Mouse (Mus musculus) liver, embryonic 12.5 days (tissue): ENCODE data around the gene Ptgs1. TPM values are rescaled to one million over a fixed set of nuclear protein-coding genes. Genes with fewer than 3 reads are reported as not detected.

Experiments used
- ATAC-seq: fragments of 200-750 bp; cut with Nextera tagmentation; 2 replicates; pipeline ENCODE4 v1.8.0; 2017; ENCODE audit warnings: moderate number of reproducible peaks, mild to moderate bottlenecking, moderate library complexity
- H3K27ac ChIP-seq: fragments of 300-500 bp; sonication (generic); 2 replicates; pipeline ENCODE4 v1.5.1; 2016; ENCODE audit warnings: mild to moderate bottlenecking
- H3K27me3 ChIP-seq: fragments of 300-500 bp; sonication (generic); replicated peaks from 2 replicates; pipeline ENCODE4 v1.6.1; 2016; ENCODE audit warnings: mild to moderate bottlenecking, moderate library complexity
- H3K36me3 ChIP-seq: fragments of 300-500 bp; sonication (generic); 2 replicates; pipeline ENCODE4 v1.6.1; 2016; ENCODE audit warnings: mild to moderate bottlenecking, moderate library complexity
- H3K4me1 ChIP-seq: fragments of 300-500 bp; sonication (generic); 2 replicates; pipeline ENCODE4 v1.6.1; 2016
- H3K4me2 ChIP-seq: fragments of 300-500 bp; sonication (generic); 2 replicates; pipeline ENCODE4 v1.6.1; 2016; ENCODE audit warnings: mild to moderate bottlenecking, moderate library complexity
- H3K4me3 ChIP-seq: fragments of 300-500 bp; sonication (generic); 2 replicates; pipeline ENCODE4 v1.5.1; 2016; ENCODE audit warnings: mild to moderate bottlenecking, moderate library complexity
- H3K9ac ChIP-seq: fragments of 300-500 bp; sonication (generic); 2 replicates; pipeline ENCODE4 v1.6.1; 2016; ENCODE audit warnings: mild to moderate bottlenecking, moderate library complexity
- H3K9me3 ChIP-seq: fragments of 300-500 bp; sonication (generic); replicated peaks from 2 replicates; pipeline ENCODE4 v1.6.1; 2016; ENCODE audit warnings: mild to moderate bottlenecking, moderate library complexity
- WGBS: fragments of 180-500 bp; shearing (Covaris S2); methylation state at CpG from one replicate; pipeline ENCODE4 v1.1.7; 2016; ENCODE audit not compliant: insufficient replicate concordance; 5-methylcytosine and 5-hydroxymethylcytosine counted together
- polyA plus RNA-seq: library from polyadenylated mRNA; unstranded; fragments of >200 nt; fragmentation: Nextera tagmentation; extraction: Ambion mirVana; gene quantifications from 2 replicates; pipeline ENCODE4 v1.2.1, GENCODE M21; 2016

Gene Ptgs1
- polyA plus RNA-seq, 1 experiment from 2014 or later: 21.4 TPM

- Histone ChIP-seq H3K4me1 (peaks cover 39% of the 10 kb centered on the region), H3K27ac (no peak overlapping the region), H3K36me3 (peaks cover 25% of the 10 kb centered on the region), H3K4me3 (no peak overlapping the region), H3K9ac (no peak overlapping the region), H3K4me2 (no peak overlapping the region), H3K9me3 (no peaks in the 10 kb centered on the region), H3K27me3 (no peaks in the 10 kb centered on the region; the same call in 1 of the 2 replicates)
- WGBS: 54% methylated on average over 5 of the region's 5 CpGs
- ATAC-seq: no peak
These were observed 6.7 kb downstream of the Ptgs1 start for GRCm38 (mm10) chr2:36236889-36237288.

GRCm38 (mm10) chr2:36237557-36237956 is 7.3 kb downstream of the Ptgs1 start:
- H3K4me3 ChIP-seq: no peak overlapping the region
- H3K36me3 ChIP-seq: peaks cover 25% of the 10 kb centered on the region
- H3K4me2 ChIP-seq: no peak overlapping the region
- H3K9me3 ChIP-seq: no peaks in the 10 kb centered on the region
- no peak overlapping the region for H3K27ac ChIP-seq
- H3K27me3 ChIP-seq: no peaks in the 10 kb centered on the region
- peaks cover 39% of the 10 kb centered on the region for H3K4me1 ChIP-seq
- 76% methylated on average over 6 of the region's 6 CpGs for WGBS
- no peak for ATAC-seq
- H3K9ac ChIP-seq: no peak overlapping the region

GRCm38 (mm10) chr2:36238467-36238866 is 8.2 kb downstream of the Ptgs1 start:
- WGBS: 60% methylated on average over 3 of the region's 3 CpGs
- H3K36me3 ChIP-seq: peaks cover 25% of the 10 kb centered on the region
- peaks cover 37% of the 10 kb centered on the region for H3K4me1 ChIP-seq
- ATAC-seq: no peak
- no peak overlapping the region for H3K4me2 ChIP-seq
- no peak overlapping the region for H3K4me3 ChIP-seq
- H3K27me3 ChIP-seq: no peaks in the 10 kb centered on the region
- no peaks in the 10 kb centered on the region for H3K9me3 ChIP-seq
- no peak overlapping the region for H3K27ac ChIP-seq
- no peak overlapping the region for H3K9ac ChIP-seq

GRCm38 (mm10) chr2:36238951-36239350 is 8.7 kb downstream of the Ptgs1 start:
- 68% methylated on average over 2 of the region's 2 CpGs for WGBS
- ATAC-seq: no peak
- no peak overlapping the region for H3K27ac ChIP-seq
- peaks cover 35% of the 10 kb centered on the region for H3K4me1 ChIP-seq
- H3K9ac ChIP-seq: no peak overlapping the region
- peaks cover 25% of the 10 kb centered on the region for H3K36me3 ChIP-seq
- H3K4me2 ChIP-seq: no peak overlapping the region
- no peaks in the 10 kb centered on the region for H3K27me3 ChIP-seq
- H3K9me3 ChIP-seq: no peaks in the 10 kb centered on the region
- no peak overlapping the region for H3K4me3 ChIP-seq

GRCm38 (mm10) chr2:36242514-36242913 is 12.3 kb downstream of the Ptgs1 start:
- WGBS: 82% methylated on average over 13 of the region's 13 CpGs
- H3K27me3 ChIP-seq: no peaks in the 10 kb centered on the region
- no peak overlapping the region for H3K27ac ChIP-seq
- no peak overlapping the region for H3K4me3 ChIP-seq
- ATAC-seq: no peak
- no peak overlapping the region for H3K4me2 ChIP-seq
- 0 out of 2 replicates have a peak, but pooled peaks cover 2% of the 10 kb centered on the region for H3K4me1 ChIP-seq
- no peaks in the 10 kb centered on the region for H3K9me3 ChIP-seq
- H3K9ac ChIP-seq: no peak overlapping the region
- H3K36me3 ChIP-seq: peaks cover 24% of the 10 kb centered on the region

- Histone ChIP-seq H3K27ac (no peak overlapping the region), H3K27me3 (no peaks in the 10 kb centered on the region), H3K9me3 (no peaks in the 10 kb centered on the region), H3K4me3 (no peak overlapping the region), H3K4me1 (no peaks in the 10 kb centered on the region), H3K36me3 (peaks cover 16% of the 10 kb centered on the region), H3K4me2 (no peak overlapping the region), H3K9ac (no peak overlapping the region)
- ATAC-seq: peak; percentile 54; the same call in 1 of the 2 replicates
- 73% methylated on average over 9 of the region's 9 CpGs for WGBS
These were observed 13.2 kb downstream of the Ptgs1 start for GRCm38 (mm10) chr2:36243296-36243891.

GRCm38 (mm10) chr2:36243892-36244309 is 13.7 kb downstream of the Ptgs1 start:
- Histone ChIP-seq H3K36me3 (peaks cover 16% of the 10 kb centered on the region), H3K27me3 (no peaks in the 10 kb centered on the region), H3K9ac (no peak overlapping the region), H3K27ac (no peak overlapping the region), H3K4me1 (no peaks in the 10 kb centered on the region), H3K4me2 (no peak overlapping the region), H3K9me3 (no peaks in the 10 kb centered on the region), H3K4me3 (no peak overlapping the region)
- ATAC-seq: no peak
- WGBS: 58% methylated on average over 5 of the region's 5 CpGs

GRCm38 (mm10) chr2:36244705-36245104 is 14.5 kb downstream of the Ptgs1 start:
- H3K4me2 ChIP-seq: no peak overlapping the region
- WGBS: 64% methylated on average over 3 of the region's 3 CpGs
- H3K4me3 ChIP-seq: no peak overlapping the region
- H3K27ac ChIP-seq: no peak overlapping the region
- ATAC-seq: no peak
- H3K9ac ChIP-seq: no peak overlapping the region
- peaks cover 15% of the 10 kb centered on the region for H3K36me3 ChIP-seq
- no peaks in the 10 kb centered on the region for H3K9me3 ChIP-seq
- no peaks in the 10 kb centered on the region for H3K27me3 ChIP-seq
- no peaks in the 10 kb centered on the region for H3K4me1 ChIP-seq

GRCm38 (mm10) chr2:36247964-36248363 is 17.7 kb downstream of the Ptgs1 start:
- H3K27me3 ChIP-seq: no peaks in the 10 kb centered on the region
- H3K4me3 ChIP-seq: no peak overlapping the region
- no peak overlapping the region for H3K27ac ChIP-seq
- 64% methylated on average over 3 of the region's 3 CpGs for WGBS
- ATAC-seq: no peak
- no peak overlapping the region for H3K9ac ChIP-seq
- no peaks in the 10 kb centered on the region for H3K36me3 ChIP-seq
- no peaks in the 10 kb centered on the region for H3K4me1 ChIP-seq
- H3K4me2 ChIP-seq: no peak overlapping the region
- H3K9me3 ChIP-seq: no peaks in the 10 kb centered on the region

- Histone ChIP-seq H3K36me3 (no peaks in the 10 kb centered on the region), H3K9me3 (no peaks in the 10 kb centered on the region), H3K4me1 (no peaks in the 10 kb centered on the region), H3K27me3 (no peaks in the 10 kb centered on the region), H3K4me2 (no peak overlapping the region), H3K4me3 (no peak overlapping the region), H3K9ac (no peak overlapping the region), H3K27ac (no peak overlapping the region)
- no peak for ATAC-seq
- WGBS: 72% methylated on average over 8 of the region's 8 CpGs
These were observed 20.9 kb downstream of the Ptgs1 start for GRCm38 (mm10) chr2:36251156-36251555.

GRCm38 (mm10) chr2:36252505-36252904 is 22.3 kb downstream of the Ptgs1 start:
- WGBS: 62% methylated on average over 4 of the region's 4 CpGs
- ATAC-seq: no peak

GRCm38 (mm10) chr2:36254445-36254844 is 24.2 kb downstream of the Ptgs1 start:
- Histone ChIP-seq H3K4me1 (no peaks in the 10 kb centered on the region), H3K9ac (no peak overlapping the region), H3K27me3 (no peaks in the 10 kb centered on the region), H3K9me3 (no peaks in the 10 kb centered on the region), H3K4me3 (no peak overlapping the region), H3K27ac (no peak overlapping the region), H3K36me3 (no peaks in the 10 kb centered on the region), H3K4me2 (no peak overlapping the region)
- no peak for ATAC-seq
- 40% methylated on average over 2 of the region's 2 CpGs for WGBS

More at GRCm38 (mm10) chr2:36252505-36252904, 22.3 kb downstream of the Ptgs1 start:
- H3K27me3 ChIP-seq: no peaks in the 10 kb centered on the region
- no peaks in the 10 kb centered on the region for H3K4me1 ChIP-seq
- no peaks in the 10 kb centered on the region for H3K9me3 ChIP-seq
- no peak overlapping the region for H3K9ac ChIP-seq
- no peak overlapping the region for H3K27ac ChIP-seq
- no peaks in the 10 kb centered on the region for H3K36me3 ChIP-seq
- no peak overlapping the region for H3K4me3 ChIP-seq
- H3K4me2 ChIP-seq: no peak overlapping the region

- no peaks in the 10 kb centered on the region for H3K4me1 ChIP-seq
- no peak for ATAC-seq
- H3K27ac ChIP-seq: no peak overlapping the region
- H3K9me3 ChIP-seq: no peaks in the 10 kb centered on the region
- H3K27me3 ChIP-seq: no peaks in the 10 kb centered on the region
- H3K4me2 ChIP-seq: no peak overlapping the region
- H3K4me3 ChIP-seq: no peak overlapping the region
- no peak overlapping the region for H3K9ac ChIP-seq
- H3K36me3 ChIP-seq: no peaks in the 10 kb centered on the region
These were observed 26.7 kb downstream of the Ptgs1 start for GRCm38 (mm10) chr2:36256931-36257330.
